Mouse (Mus musculus) urinary bladder, adult 2 months (tissue): ENCODE measurements around the gene Gm20661. TPM values are rescaled to one million over a fixed set of nuclear protein-coding genes. Genes with fewer than 3 reads are reported as not detected.

Source experiments
- DNase-seq: peaks from one replicate; pipeline ENCODE4 v3.0.0; 2022; ENCODE audit warnings: low spot score
- polyA plus RNA-seq: library from polyadenylated mRNA; depleted of rRNA; stranded (reverse); fragments of >200 nt; gene quantifications from 2 replicates; pipeline ENCODE4 v1.2.3, GENCODE M21; 2012

Gm20661 gene
- polyA plus RNA-seq, 1 experiment: 0.39 TPM

DNA sequence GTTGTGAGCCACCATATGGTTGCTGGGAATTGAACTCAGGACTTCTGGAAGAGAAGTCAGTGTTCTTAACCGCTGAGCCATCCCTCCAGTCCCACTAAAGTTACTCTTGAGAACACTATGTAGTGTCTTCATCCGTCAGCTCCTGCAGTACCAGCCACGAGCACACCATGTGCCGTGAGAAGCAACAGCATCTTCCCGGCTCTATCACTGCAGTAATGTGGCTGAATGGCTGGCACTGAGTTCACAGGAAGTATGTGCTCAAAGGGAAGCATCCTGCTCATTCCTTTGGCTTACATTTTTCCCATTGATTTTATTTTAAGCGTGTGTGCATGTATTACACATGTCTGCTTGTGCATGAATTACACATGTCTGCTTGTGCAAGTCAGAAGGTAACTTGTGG is 15.4 kb upstream of the Gm20661 start:
- no peak for DNase-seq

DNA sequence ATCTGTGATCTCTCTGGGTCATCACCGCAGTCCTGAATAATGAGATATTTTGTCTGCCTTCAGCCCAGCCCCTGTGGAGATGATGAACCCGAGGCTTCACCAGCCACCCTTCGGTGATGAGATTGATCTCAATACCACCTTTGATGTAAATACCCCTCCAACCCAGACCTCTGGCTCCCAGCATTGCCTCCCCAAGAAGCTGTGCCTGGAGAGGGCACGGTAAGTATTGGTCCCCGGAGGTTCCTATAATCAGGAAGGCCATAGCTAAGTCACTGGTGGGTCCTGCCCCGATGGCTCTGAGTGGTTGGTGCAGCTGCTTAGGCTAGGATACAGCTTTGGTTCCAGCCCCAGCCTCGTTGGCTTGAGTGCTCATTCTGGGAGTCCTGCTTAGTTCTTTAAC is 14.3 kb upstream of the Gm20661 start:
- no peak for DNase-seq

GRCm38 (mm10) chr9:107970311-107970710 is 12.5 kb upstream of the Gm20661 start:
- no peak for DNase-seq

GRCm38 (mm10) chr9:107971690-107972541 is 10.9 kb upstream of the Gm20661 start:
- no peak for DNase-seq

GRCm38 (mm10) chr9:107974491-107975171 is 8.2 kb upstream of the Gm20661 start:
- no peak for DNase-seq

DNA sequence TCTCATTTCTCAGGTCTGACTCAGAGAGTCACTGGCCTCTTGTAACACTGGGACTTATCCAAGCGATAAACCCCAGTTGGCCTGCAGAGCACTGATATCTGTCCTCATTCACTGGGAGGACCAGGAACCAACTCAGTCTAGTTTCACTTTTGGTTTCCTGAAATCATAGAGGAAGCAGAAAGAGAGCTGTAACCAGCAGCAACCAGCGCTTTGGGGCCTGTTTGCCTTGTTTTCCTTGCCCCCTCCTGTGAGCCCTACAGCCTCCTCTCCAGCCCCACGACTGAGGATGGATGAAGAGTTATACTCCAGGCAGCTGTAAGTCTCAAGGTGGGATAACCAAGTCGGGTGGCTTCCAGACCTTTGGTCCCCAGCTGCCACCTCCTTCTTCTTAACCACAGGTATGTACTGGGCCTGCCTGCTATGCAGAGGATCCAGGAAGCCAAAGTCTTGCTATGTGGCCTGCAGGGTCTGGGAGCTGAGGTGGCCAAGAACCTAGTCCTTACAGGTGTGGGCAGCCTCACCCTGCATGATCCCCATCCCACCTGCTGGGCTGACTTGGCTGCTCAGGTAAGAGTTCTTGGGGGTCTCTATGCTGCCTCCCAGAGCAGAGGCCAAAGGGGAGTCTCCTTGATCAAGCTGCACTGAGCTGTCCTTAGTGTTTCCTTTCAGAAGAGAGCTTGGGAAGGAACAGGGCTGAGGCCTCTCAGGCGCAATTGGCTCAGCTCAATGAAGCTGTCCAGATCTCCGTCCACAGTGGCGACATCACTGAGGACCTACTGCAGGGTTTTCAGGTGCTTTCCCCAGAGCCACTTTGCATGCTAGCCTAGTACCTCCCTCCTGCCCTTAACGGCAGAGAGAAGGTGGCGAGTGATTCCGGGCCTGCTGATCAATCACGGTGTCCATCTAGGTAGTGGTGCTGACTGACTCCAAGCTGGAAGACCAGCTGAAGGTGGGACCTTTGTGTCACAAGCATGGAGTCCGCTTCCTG is 7.2 kb upstream of the Gm20661 start, which contains the start of gene Uba7:
Gene Uba7, plus strand, starts transcription at position 107 of the 988 bp plus-strand sequence.
- DNase-seq: no peak

GRCm38 (mm10) chr9:107978815-107979214 is 4.0 kb upstream of the Gm20661 start:
- no peak for DNase-seq

DNA sequence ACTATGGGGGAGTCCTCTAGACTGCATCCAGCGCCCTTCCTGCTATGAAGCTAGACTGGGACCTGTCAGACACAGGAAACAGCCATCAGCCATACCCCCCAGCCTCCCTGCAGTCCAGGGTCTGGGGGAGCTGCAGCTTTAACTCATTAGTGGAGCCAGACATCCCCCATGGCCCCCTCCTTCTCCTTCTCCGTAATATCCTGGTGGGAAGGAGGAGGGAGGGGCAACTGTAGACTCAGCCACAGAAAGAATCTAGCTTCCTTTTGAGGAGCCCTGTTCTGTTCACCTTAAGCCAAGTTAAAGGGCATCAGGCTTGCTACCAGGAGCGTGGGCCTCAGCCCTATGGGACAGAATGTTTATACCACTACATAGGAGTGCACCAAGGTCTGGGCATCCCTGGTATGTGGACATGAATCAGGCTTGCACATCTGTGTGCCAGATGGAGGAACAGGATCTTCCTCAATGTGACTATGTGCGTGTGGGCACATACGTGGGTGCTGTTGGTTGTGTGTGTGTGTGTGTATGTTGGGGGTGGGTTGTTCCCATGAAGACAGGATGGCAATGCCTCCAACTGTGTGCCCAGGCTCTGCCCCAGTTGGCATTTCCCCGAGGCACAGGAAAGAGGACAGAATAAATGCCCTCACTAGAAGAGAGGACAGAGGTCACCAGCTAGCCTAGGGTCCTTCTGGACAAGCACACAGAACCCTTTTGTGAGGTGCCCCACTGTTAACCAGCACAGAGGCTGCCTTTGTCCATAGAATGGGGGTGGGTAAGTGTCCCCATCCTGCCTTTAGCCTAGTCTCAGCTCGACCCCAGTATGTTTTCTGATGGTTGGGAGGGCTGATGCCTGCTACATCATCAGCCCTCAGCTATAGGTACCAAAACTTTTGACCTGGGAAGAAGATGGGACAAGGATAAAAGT is 913 bp upstream of the Gm20661 start:
- no peak for DNase-seq

- DNase-seq: no peak
Observed at GRCm38 (mm10) chr9:107983421-107983890, 598 bp downstream of the Gm20661 start.

DNA sequence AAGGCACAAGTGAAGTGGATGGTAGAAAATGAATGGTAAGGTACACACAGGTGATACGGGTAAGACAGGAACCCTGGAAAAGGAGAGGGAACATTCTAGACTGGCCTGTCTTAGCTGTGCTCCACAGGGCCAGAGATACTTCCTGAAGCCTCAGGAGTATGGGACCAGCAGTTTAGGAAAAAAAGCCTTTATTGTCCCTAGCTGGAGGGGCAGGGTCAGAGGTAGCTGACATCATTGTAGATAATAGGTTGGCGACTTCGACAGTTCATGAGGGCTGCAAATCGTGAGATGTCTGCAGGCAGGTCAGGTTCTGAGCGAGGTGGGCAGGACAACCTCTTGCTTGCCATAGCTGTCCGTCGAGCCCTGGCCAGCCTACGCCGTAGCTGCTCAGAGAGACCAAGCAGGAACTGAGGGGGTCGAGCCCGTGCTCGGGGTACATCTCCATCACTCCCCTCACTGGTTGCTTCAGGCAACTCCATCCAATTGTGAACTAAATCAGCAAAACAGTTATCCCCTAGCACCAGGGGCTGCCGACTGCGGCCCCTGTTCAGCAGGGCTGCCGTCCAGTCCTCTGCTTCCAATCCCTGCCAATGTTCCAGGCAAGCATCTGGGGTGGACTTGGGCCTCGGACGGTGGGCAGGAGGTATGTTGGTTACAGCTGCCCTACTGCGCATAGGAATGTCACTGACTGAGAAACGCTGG is 1.3 kb downstream of the Gm20661 start:
- DNase-seq: no peak

- DNase-seq: no peak
Observed at GRCm38 (mm10) chr9:107984754-107985055, 1.8 kb downstream of the Gm20661 start.

DNA sequence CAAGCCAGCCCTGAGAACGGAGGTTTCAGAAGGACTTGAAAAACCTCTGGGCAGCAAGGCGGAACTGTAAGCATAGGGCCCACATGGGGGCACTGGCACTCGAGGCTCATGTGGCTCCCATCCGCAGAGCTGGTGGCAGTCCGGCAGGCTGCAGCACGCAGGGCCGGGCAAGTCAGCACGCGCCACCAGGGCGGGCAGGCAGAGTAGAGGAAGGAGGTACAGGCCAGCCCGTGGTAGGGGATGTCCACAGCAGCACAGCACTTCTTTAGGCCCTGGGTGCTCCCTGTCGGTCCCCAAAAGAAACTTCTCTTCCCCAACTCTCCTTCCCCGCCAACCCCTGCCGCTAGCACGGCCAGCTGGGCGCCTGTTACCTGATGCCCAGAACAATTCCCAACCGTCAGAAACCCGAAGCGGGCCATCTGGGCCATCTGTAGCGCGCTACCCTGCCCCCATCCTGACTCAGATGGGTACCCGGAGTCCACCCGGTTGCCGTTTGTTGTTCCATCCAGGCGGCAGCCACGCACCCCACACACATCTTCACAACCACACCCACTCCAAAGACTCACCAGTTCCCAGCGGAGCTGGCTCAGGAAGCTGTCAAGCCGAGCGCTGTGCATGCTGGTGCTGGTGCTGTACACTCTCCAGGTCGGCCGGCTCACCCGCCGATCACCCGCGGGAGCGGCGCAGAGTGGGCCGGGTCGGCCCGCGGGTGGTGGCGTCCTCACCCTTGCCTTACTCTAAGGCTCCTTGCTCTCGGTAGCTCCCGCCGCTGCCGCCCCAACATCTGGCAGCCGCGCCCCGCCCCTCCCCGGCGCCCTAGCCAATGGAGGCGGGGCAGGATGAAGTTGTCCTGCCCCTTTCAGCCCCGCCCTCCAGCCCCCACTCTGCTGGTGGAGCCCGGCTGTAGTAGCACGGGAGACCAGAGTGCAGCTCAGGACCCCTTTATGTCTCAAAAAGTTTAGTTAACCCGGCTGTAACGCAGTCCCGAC is 2.6 kb downstream of the Gm20661 start, which contains the start of gene Inka1:
Gene Inka1, minus strand, starts transcription at position 749 of the 989 bp plus-strand sequence.
- peak; percentile 83 for DNase-seq

DNA sequence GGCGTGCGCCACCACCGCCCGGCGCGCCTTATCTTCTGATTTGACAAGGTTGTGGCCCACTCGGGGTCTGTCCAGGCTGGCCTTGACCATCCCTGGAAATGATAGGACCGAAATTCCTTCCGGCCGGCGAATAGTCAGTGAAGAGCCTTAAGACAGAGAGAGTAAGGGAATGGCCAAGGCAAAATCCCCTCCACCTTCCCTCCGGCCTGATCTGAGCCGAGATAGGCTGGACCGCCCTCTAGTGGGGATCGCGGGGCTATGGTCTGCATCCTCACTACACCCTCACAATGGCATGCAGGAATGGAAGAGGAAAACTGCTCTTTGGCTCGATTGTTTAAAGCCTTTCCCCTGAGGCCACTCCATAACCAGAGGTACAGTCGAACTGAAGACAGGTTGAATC is 3.5 kb downstream of the Gm20661 start:
- DNase-seq: peak; percentile 42

DNA sequence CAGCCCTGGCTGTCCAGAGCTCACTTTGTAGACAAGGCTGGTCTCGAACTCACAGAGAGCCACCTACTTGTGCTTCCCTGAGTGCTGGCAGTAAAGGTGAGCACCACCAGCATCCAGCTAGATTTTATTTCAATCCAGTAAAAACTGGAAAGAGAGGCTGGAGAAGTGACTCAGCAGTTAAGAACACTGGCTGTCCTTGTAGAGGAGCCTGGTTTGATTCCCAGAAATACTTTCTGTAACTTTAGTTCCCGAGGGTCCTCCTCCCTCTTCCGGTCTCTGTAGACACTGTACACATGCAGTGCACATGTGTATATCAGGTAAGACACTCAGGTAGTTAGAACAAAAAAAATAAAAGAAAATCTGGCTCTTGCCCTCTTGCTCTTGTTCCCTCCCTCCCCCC is 5.1 kb downstream of the Gm20661 start:
- no peak for DNase-seq

DNA sequence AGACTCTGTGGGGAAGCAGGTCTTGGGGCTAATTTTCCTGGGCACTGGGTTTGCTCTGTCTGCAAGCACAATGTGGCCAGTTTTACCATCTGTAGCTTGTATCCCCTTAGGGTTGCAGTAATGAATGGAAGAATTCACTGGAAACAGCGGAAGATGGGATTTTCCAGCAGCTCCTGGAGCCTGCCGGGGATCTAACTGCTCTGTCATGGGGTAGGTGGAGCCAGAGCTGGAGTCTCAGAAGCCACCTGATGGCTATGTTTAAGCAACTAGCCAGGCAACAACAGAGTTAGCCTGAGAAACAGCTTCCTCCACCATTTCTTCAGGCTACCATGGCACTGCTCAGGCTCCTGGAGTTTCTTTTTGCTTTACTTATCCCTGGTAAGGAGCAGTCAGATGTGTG is 9.3 kb downstream of the Gm20661 start, which contains the start of gene Cdhr4:
Gene Cdhr4, plus strand, starts transcription at position 301 of the 400 bp plus-strand sequence.
- no peak for DNase-seq

- DNase-seq: no peak
Observed at GRCm38 (mm10) chr9:107993013-107993412, 10.2 kb downstream of the Gm20661 start.

DNA sequence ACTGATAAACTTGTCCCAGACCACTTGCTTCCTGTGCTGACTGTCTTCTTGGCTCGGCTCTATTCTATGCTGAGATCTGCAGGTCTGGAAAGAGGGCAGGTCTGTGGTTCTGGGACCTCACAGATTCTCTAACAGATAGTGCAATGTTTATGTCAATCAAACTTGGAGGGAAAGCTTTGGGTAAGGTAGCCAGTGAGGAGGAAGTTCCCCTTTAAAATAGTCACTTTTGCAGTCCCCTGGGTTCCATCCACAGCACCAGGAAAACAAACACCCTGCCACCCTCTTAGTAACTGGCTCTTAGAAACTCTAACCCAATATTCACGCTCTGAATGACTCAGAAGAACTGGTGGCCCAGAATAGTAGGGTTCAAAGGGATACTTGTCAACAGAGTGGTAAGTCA is 11.6 kb downstream of the Gm20661 start:
- DNase-seq: no peak

DNA sequence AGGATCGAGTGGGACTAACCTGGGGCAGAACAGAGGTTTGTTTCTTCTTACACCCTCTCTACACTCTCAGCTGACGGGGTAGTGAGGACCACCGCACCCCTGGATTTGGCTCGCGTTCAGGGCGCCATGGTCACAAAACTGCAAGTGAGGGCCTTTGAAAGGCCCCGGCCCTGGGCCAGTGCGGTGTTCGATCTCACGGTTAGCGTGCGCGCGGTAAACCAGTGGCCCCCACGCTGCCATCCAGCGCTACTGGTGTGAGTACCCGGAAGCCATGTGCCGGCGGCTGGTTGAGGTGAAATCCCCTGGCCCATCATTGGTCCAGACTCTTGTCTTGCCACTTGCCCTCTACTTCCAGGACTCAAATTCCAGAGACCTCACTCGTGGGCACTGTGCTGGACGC is 12.7 kb downstream of the Gm20661 start:
- DNase-seq: no peak

- DNase-seq: no peak
Observed at GRCm38 (mm10) chr9:107996049-107996448, 13.2 kb downstream of the Gm20661 start, which contains the start of gene Gm20662. Gene Gm20662 (plus strand): TSS chr9:107996349.
